In genomic region chr4:149403037-149403436, GRCm38 (mm10) we compare ENCODE assay signal across 16 mouse cellular contexts. TPM values are rescaled to one million over a fixed set of nuclear protein-coding genes. Genes with fewer than 3 reads are reported as not detected.
DNase-seq lines count a peak whose midpoint lies in the region; ATAC-seq lines count a peak whose summit lies in the region.
"Had no signal": no experiment of that assay in that cellular context is flagged by ENCODE, and none has a peak within 500 bp of the region (broad histone marks: within the 10 kb centered on the region; RNA-seq: fewer than 3 reads in every experiment).

No protein-coding gene starts in this region.

- WGBS in heart, embryonic 16.5 days: 27% methylated on average over 6 of the region's 6 CpGs
- WGBS in embryonic facial prominence, embryonic 11.5 days: 18% methylated on average over 6 of the region's 6 CpGs
- WGBS in limb, embryonic 12.5 days: 19% methylated on average over 6 of the region's 6 CpGs
- 69% methylated on average over 6 of the region's 6 CpGs for WGBS in midbrain, embryonic 13.5 days
- 65% methylated on average over 6 of the region's 6 CpGs for WGBS in forebrain, embryonic 15.5 days

- 0 out of 2 replicates have a peak overlapping the region, but pooled peaks have one; percentile 21 for H3K27ac ChIP-seq in heart, embryonic 16.5 days (ENCODE audit: low read length)
- peak overlapping the region; percentile 9; the same call in 1 of the 2 replicates for H3K27ac ChIP-seq in embryonic facial prominence, embryonic 11.5 days (replicated peaks; ENCODE audit: low read depth, low read length)
- H3K27ac ChIP-seq in limb, embryonic 12.5 days: no peak overlapping the region
- H3K27ac ChIP-seq in midbrain, embryonic 13.5 days: no peak overlapping the region
- H3K27ac ChIP-seq in forebrain, embryonic 15.5 days (replicated peaks): no peak overlapping the region
- H3K27ac ChIP-seq: liver, embryonic 13.5 days had no signal

- no peaks in the 10 kb centered on the region for H3K9me3 ChIP-seq in heart, embryonic 16.5 days (replicated peaks; ENCODE audit: control insufficient read depth, low read length)
- H3K9me3 ChIP-seq in embryonic facial prominence, embryonic 11.5 days (replicated peaks; ENCODE audit: control insufficient read depth, low read length): no peaks in the 10 kb centered on the region
- H3K9me3 ChIP-seq in limb, embryonic 12.5 days: no peaks in the 10 kb centered on the region
- H3K9me3 ChIP-seq in midbrain, embryonic 13.5 days: no peaks in the 10 kb centered on the region
- H3K9me3 ChIP-seq in forebrain, embryonic 15.5 days: no peaks in the 10 kb centered on the region
- H3K9me3 ChIP-seq: liver, embryonic 13.5 days had no signal

- H3K36me3 ChIP-seq in heart, embryonic 16.5 days (ENCODE audit: control insufficient read depth, insufficient read depth): peaks cover 6% of the 10 kb centered on the region
- no peaks in the 10 kb centered on the region for H3K36me3 ChIP-seq in embryonic facial prominence, embryonic 11.5 days (replicated peaks; ENCODE audit: control insufficient read depth, insufficient read depth, low read depth, low read length)
- peaks cover 14% of the 10 kb centered on the region for H3K36me3 ChIP-seq in limb, embryonic 12.5 days
- peaks cover 7% of the 10 kb centered on the region for H3K36me3 ChIP-seq in midbrain, embryonic 13.5 days
- peaks cover 4% of the 10 kb centered on the region for H3K36me3 ChIP-seq in forebrain, embryonic 15.5 days

- ATAC-seq in heart, embryonic 16.5 days (replicated peaks; ENCODE audit: extremely low read depth, insufficient read depth, low FRiP score): no peak
- 0 out of 2 replicates have a peak, but pooled peaks have one; percentile 24 for ATAC-seq in embryonic facial prominence, embryonic 11.5 days (replicated peaks; ENCODE audit: insufficient number of reproducible peaks, low FRiP score, low TSS enrichment, low read depth)
- 0 out of 2 replicates have a peak, but pooled peaks have one; percentile 45 for ATAC-seq in limb, embryonic 12.5 days (ENCODE audit: insufficient number of reproducible peaks, insufficient read depth, low FRiP score, low TSS enrichment, low read depth)
- no peak for ATAC-seq in midbrain, embryonic 13.5 days
- ATAC-seq in forebrain, embryonic 15.5 days (replicated peaks): no peak

- H3K4me3 ChIP-seq in heart, embryonic 16.5 days (ENCODE audit: low read length): no peak overlapping the region
- H3K4me3 ChIP-seq in embryonic facial prominence, embryonic 11.5 days (ENCODE audit: low read depth, low read length): no peak overlapping the region
- no peak overlapping the region for H3K4me3 ChIP-seq in limb, embryonic 12.5 days (replicated peaks)
- no peak overlapping the region for H3K4me3 ChIP-seq in midbrain, embryonic 13.5 days (replicated peaks)
- H3K4me3 ChIP-seq in forebrain, embryonic 15.5 days: no peak overlapping the region
- H3K4me3 ChIP-seq: liver, embryonic 13.5 days had no signal

- no peak overlapping the region for H3K4me2 ChIP-seq in heart, embryonic 16.5 days (ENCODE audit: low read depth, low read length)
- 0 out of 2 replicates have a peak overlapping the region, but pooled peaks have one; percentile 13 for H3K4me2 ChIP-seq in embryonic facial prominence, embryonic 11.5 days (ENCODE audit: low read depth, low read length)
- H3K4me2 ChIP-seq in limb, embryonic 12.5 days: no peak overlapping the region
- no peak overlapping the region for H3K4me2 ChIP-seq in midbrain, embryonic 13.5 days (replicated peaks)
- no peak overlapping the region for H3K4me2 ChIP-seq in forebrain, embryonic 15.5 days (replicated peaks)
- H3K4me2 ChIP-seq: liver, embryonic 13.5 days had no signal

- H3K4me1 ChIP-seq in heart, embryonic 16.5 days (ENCODE audit: control insufficient read depth, insufficient read depth, low read length): peaks cover 62% of the 10 kb centered on the region
- H3K4me1 ChIP-seq in embryonic facial prominence, embryonic 11.5 days (ENCODE audit: control insufficient read depth, insufficient read depth, low read length): peaks cover 6% of the 10 kb centered on the region
- peaks cover 51% of the 10 kb centered on the region for H3K4me1 ChIP-seq in limb, embryonic 12.5 days (replicated peaks)
- peaks cover 46% of the 10 kb centered on the region for H3K4me1 ChIP-seq in midbrain, embryonic 13.5 days (replicated peaks)
- H3K4me1 ChIP-seq in forebrain, embryonic 15.5 days: peaks cover 32% of the 10 kb centered on the region

- H3K27me3 ChIP-seq in heart, embryonic 16.5 days (ENCODE audit: control insufficient read depth, insufficient read depth, low read length): no peaks in the 10 kb centered on the region
- no peaks in the 10 kb centered on the region for H3K27me3 ChIP-seq in embryonic facial prominence, embryonic 11.5 days (ENCODE audit: control insufficient read depth, insufficient read depth, low read length)
- H3K27me3 ChIP-seq in limb, embryonic 12.5 days: no peaks in the 10 kb centered on the region
- H3K27me3 ChIP-seq in midbrain, embryonic 13.5 days: no peaks in the 10 kb centered on the region
- H3K27me3 ChIP-seq in forebrain, embryonic 15.5 days: no peaks in the 10 kb centered on the region
- H3K27me3 ChIP-seq: liver, embryonic 13.5 days had no signal

- H3K9ac ChIP-seq in heart, embryonic 16.5 days (ENCODE audit: low read length): no peak overlapping the region
- H3K9ac ChIP-seq in embryonic facial prominence, embryonic 11.5 days (replicated peaks; ENCODE audit: low read length): no peak overlapping the region
- no peak overlapping the region for H3K9ac ChIP-seq in limb, embryonic 12.5 days (replicated peaks)
- H3K9ac ChIP-seq in midbrain, embryonic 13.5 days (replicated peaks): no peak overlapping the region
- H3K9ac ChIP-seq in forebrain, embryonic 15.5 days (replicated peaks): no peak overlapping the region
- H3K9ac ChIP-seq: liver, embryonic 13.5 days had no signal

- DNase-seq in heart, adult 8-10 months (ENCODE audit: low spot score): no peak
- peak; percentile 76 for DNase-seq in CD4-positive, CD25-positive, alpha-beta regulatory T cell, adult 2 months (ENCODE audit: low read depth, low spot score)
- DNase-seq in embryonic facial prominence, embryonic 11.5 days (ENCODE audit: low spot score): peak; percentile 72
- no peak for DNase-seq in layer of hippocampus, postnatal 36 days
- DNase-seq: cerebellum, adult 11-12 months; heart, postnatal 14 days; kidney, adult 8-10 months; liver, embryonic 13.5 days; right cerebral cortex, postnatal 14 days; thymus, postnatal 14 days had no signal

RNA-seq across cellular contexts. Expression of gene Ube4b, which starts 23.5 kb away (rescaled TPM):
- polyA plus RNA-seq in heart, embryonic 16.5 days (2015; fragmentation: Nextera tagmentation; extraction: Ambion mirVana): 29.9 and 32.5 TPM in 2 replicates
- total RNA-seq in heart, adult 8-10 months (2022): 10 to 100 TPM; 40.6 to 46.8 (median 42.6) TPM
- 54.2 and 54.5 TPM in 2 replicates for polyA plus RNA-seq in embryonic facial prominence, embryonic 11.5 days (2014; fragmentation: Nextera tagmentation; extraction: Ambion mirVana)
- 55.1 and 67.3 TPM in 2 replicates for polyA plus RNA-seq in limb, embryonic 12.5 days (2016; fragmentation: Nextera tagmentation; extraction: Ambion mirVana)
- 100 to 1,000 TPM; 100 TPM for total RNA-seq in layer of hippocampus, postnatal 36 days (2021)
- polyA plus RNA-seq in midbrain, embryonic 13.5 days (2015; fragmentation: Nextera tagmentation; extraction: Ambion mirVana): 56.5 and 65.4 TPM in 2 replicates
- polyA plus RNA-seq in forebrain, embryonic 15.5 days (2015; fragmentation: Nextera tagmentation; extraction: Ambion mirVana): 58.0 and 58.4 TPM in 2 replicates

RNA-seq across cellular contexts. Expression of gene Rbp7, which starts 51.7 kb away (rescaled TPM):
- 13.0 and 14.6 TPM in 2 replicates for polyA plus RNA-seq in heart, embryonic 16.5 days (2015; fragmentation: Nextera tagmentation; extraction: Ambion mirVana)
- total RNA-seq in heart, adult 8-10 months (2022): 10 to 100 TPM; 41.4 to 66.1 (median 52.8) TPM
- polyA plus RNA-seq in embryonic facial prominence, embryonic 11.5 days (2014; fragmentation: Nextera tagmentation; extraction: Ambion mirVana): not detected in 2 replicates
- not detected in 2 replicates for polyA plus RNA-seq in limb, embryonic 12.5 days (2016; fragmentation: Nextera tagmentation; extraction: Ambion mirVana)
- total RNA-seq in layer of hippocampus, postnatal 36 days (2021): not detected
- not detected in 2 replicates for polyA plus RNA-seq in midbrain, embryonic 13.5 days (2015; fragmentation: Nextera tagmentation; extraction: Ambion mirVana)
- polyA plus RNA-seq in forebrain, embryonic 15.5 days (2015; fragmentation: Nextera tagmentation; extraction: Ambion mirVana): not detected in 2 replicates
- total RNA-seq: layer of hippocampus, postnatal 14 days; midbrain, postnatal 0 days had no signal
- polyA plus RNA-seq: liver, embryonic 13.5 days had no signal

Comparison
In these comparisons a context has a peak if more than half of its experiments do, and no peak if none do; other contexts are left out.
1. ATAC-seq: peak in embryonic facial prominence, embryonic 11.5 days (single experiment) and limb, embryonic 12.5 days (single experiment); none in heart, embryonic 16.5 days (single experiment), midbrain, embryonic 13.5 days (single experiment) and forebrain, embryonic 15.5 days (single experiment).
2. H3K27ac ChIP-seq: peak in heart, embryonic 16.5 days (single experiment) and embryonic facial prominence, embryonic 11.5 days (single experiment); none in limb, embryonic 12.5 days (single experiment), midbrain, embryonic 13.5 days (single experiment) and forebrain, embryonic 15.5 days (single experiment).
3. DNase-seq: peak in CD4-positive, CD25-positive, alpha-beta regulatory T cell, adult 2 months (single experiment) and embryonic facial prominence, embryonic 11.5 days (single experiment); none in heart, adult 8-10 months (single experiment) and layer of hippocampus, postnatal 36 days (0 of 2).
4. RNA of gene Rbp7, which starts 51.7 kb away (polyA plus RNA-seq): 13.0 to 14.6 TPM in heart, embryonic 16.5 days; not detected in embryonic facial prominence, embryonic 11.5 days, not detected in limb, embryonic 12.5 days, not detected in midbrain, embryonic 13.5 days and not detected in forebrain, embryonic 15.5 days; every median in the first group is over 10 times any median in the second.